Mouse (Mus musculus): Measurements from ENCODE around the gene Chmp6. TPM values are rescaled to one million over a fixed set of nuclear protein-coding genes. Genes with fewer than 3 reads are reported as not detected.
A peak's percentile ranks its signal among the peaks of the same experiment; 100 is the strongest.

Chmp6 gene
- total and polyA plus RNA-seq, 3 experiments = 58.3 to 76.7 TPM; not detected in 1

- no peaks in the 10 kb centered on the region for H3K27me3 ChIP-seq (ENCODE audit: control insufficient read depth in 1 of 2, insufficient read depth in 2 of 2, low read length in 2 of 2)
- H3K79me2 ChIP-seq (ENCODE audit: control insufficient read depth, insufficient read depth, low read length, poor library complexity) = peaks cover 5% of the 10 kb centered on the region; the same call in 1 of the 2 replicates
- no peaks in the 10 kb centered on the region for H3K36me3 ChIP-seq (ENCODE audit: control insufficient read depth in 1 of 2, insufficient read depth in 2 of 2, low read length in 2 of 2)
- no peak overlapping the region for H3K27ac ChIP-seq (ENCODE audit: control insufficient read depth, low read depth, low read length)
- H3K4me3 ChIP-seq (ENCODE audit: control insufficient read depth in 1 of 2, insufficient read depth in 1 of 2, low read depth in 2 of 2, low read length in 2 of 2) = peak overlapping the region; percentile 10 to 50; a peak in 3 of 4 replicates
- TF ChIP-seq POLR2A (IDR thresholded peaks at IDR 0.05; ENCODE audit: control insufficient read depth in 1 of 2, insufficient read depth in 1 of 2, low read depth in 1 of 2, low read length in 2 of 2, poor library complexity in 1 of 2) (peak in 1 of 2 experiments; percentile 28; a peak in 1 of 4 replicates), MAZ (IDR thresholded peaks at IDR 0.05; ENCODE audit: low read depth, low read length) (peak; percentile 86), RAD21 (IDR thresholded peaks at IDR 0.05; ENCODE audit: low read depth, low read length) (peak; percentile 90), ZC3H11A (IDR thresholded peaks at IDR 0.05; ENCODE audit: low read depth, low read length) (peak; percentile 76), E2F4 (IDR thresholded peaks at IDR 0.05; ENCODE audit: borderline replicate concordance, low read depth, low read length) (no peak), CTCF (IDR thresholded peaks at IDR 0.05 in 2 of 3, conservative IDR thresholded peaks at IDR 0.05 in 1 of 3; ENCODE audit: control insufficient read depth in 1 of 3, insufficient read depth in 1 of 3, low read depth in 2 of 3, low read length in 3 of 3, poor library complexity in 1 of 3, severe bottlenecking in 1 of 3) (peak; percentile 91 to 99 (median 97)), POLR2AphosphoS5 (IDR thresholded peaks at IDR 0.05; ENCODE audit: borderline replicate concordance, low read depth, low read length) (no peak), SMC3 (IDR thresholded peaks at IDR 0.05; ENCODE audit: low read depth, low read length) (peak; percentile 89), GATA1 (IDR thresholded peaks at IDR 0.05; ENCODE audit: low read depth, low read length) (no peak), BHLHE40 (IDR thresholded peaks at IDR 0.05; ENCODE audit: borderline replicate concordance, low read depth, low read length) (no peak), NELFE (IDR thresholded peaks at IDR 0.05; ENCODE audit: low read depth, low read length) (no peak), SIN3A (IDR thresholded peaks at IDR 0.05; ENCODE audit: low read length) (peak; percentile 9; the same call in 1 of the 2 replicates)
- H3K4me1 ChIP-seq (ENCODE audit: control insufficient read depth in 1 of 2, insufficient read depth in 2 of 2, low read length in 2 of 2) = peaks cover 0 to 18% of the 10 kb centered on the region in 2 experiments; a peak in 3 of 4 replicates
- DNase-seq (ENCODE audit: low read depth, low spot score) = peak; percentile 89
- H3K9ac ChIP-seq (ENCODE audit: control insufficient read depth, low read depth, low read length, poor library complexity, severe bottlenecking) = peak overlapping the region; percentile 62
- no peaks in the 10 kb centered on the region for H3K9me3 ChIP-seq (replicated peaks; ENCODE audit: insufficient read depth, low read length)
Observed at GRCm38 (mm10) chr11:119909436-119909835, 3.8 kb upstream of the Chmp6 start.

- Histone ChIP-seq H3K27me3 (ENCODE audit: control insufficient read depth in 1 of 2, insufficient read depth in 2 of 2, low read length in 2 of 2) (no peaks in the 10 kb centered on the region), H3K4me1 (ENCODE audit: control insufficient read depth in 1 of 2, insufficient read depth in 2 of 2, low read length in 2 of 2) (peaks cover 0 to 24% of the 10 kb centered on the region in 2 experiments; a peak in 3 of 4 replicates), H3K9me3 (replicated peaks; ENCODE audit: insufficient read depth, low read length) (no peaks in the 10 kb centered on the region), H3K9ac (ENCODE audit: control insufficient read depth, low read depth, low read length, poor library complexity, severe bottlenecking) (peak overlapping the region; percentile 90), H3K27ac (ENCODE audit: control insufficient read depth, low read depth, low read length) (no peak overlapping the region), H3K4me3 (ENCODE audit: control insufficient read depth in 1 of 2, insufficient read depth in 1 of 2, low read depth in 2 of 2, low read length in 2 of 2) (peak overlapping the region; percentile 86 to 89), H3K79me2 (ENCODE audit: control insufficient read depth, insufficient read depth, low read length, poor library complexity) (peaks cover 5% of the 10 kb centered on the region; the same call in 1 of the 2 replicates), H3K36me3 (ENCODE audit: control insufficient read depth in 1 of 2, insufficient read depth in 2 of 2, low read length in 2 of 2) (no peaks in the 10 kb centered on the region)
- TF ChIP-seq RAD21 (IDR thresholded peaks at IDR 0.05; ENCODE audit: low read depth, low read length) = no peak
- TF ChIP-seq CHD2 (IDR thresholded peaks at IDR 0.05; ENCODE audit: low read length) = no peak
- no peak for TF ChIP-seq ZNF384 (IDR thresholded peaks at IDR 0.05; ENCODE audit: low read depth, low read length)
- no peak for TF ChIP-seq BHLHE40 (IDR thresholded peaks at IDR 0.05; ENCODE audit: borderline replicate concordance, low read depth, low read length)
- TF ChIP-seq MYB (IDR thresholded peaks at IDR 0.05; ENCODE audit: low read depth, low read length) = no peak
- no peak for TF ChIP-seq MAX (IDR thresholded peaks at IDR 0.05; ENCODE audit: low read length)
- no peak for TF ChIP-seq ETS1 (IDR thresholded peaks at IDR 0.05; ENCODE audit: low read depth, low read length)
- TF ChIP-seq E2F4 (IDR thresholded peaks at IDR 0.05; ENCODE audit: borderline replicate concordance, low read depth, low read length) = no peak
- DNase-seq (ENCODE audit: low read depth, low spot score) = no peak
Observed at GRCm38 (mm10) chr11:119912845-119913244, 396 bp upstream of the Chmp6 start.
